Mouse (Mus musculus) brain, embryonic 18.5 days (tissue): ENCODE results near the gene Armh3.
A peak's percentile ranks its signal among the peaks of the same experiment; 100 is the strongest.

Experiments used
- DNase-seq: peaks from one replicate; pipeline ENCODE4 v3.0.0-alpha.2; 2012; ENCODE audit warnings: low read depth, low spot score

Gene Armh3

GRCm38 (mm10) chr19:45991171-45991570 lies 7.1 kb downstream of the Armh3 start:
- no peak for DNase-seq

- DNase-seq: no peak
Observed at GRCm38 (mm10) chr19:45988238-45988637, 10.1 kb downstream of the Armh3 start.

GRCm38 (mm10) chr19:45984379-45984778 lies 13.9 kb downstream of the Armh3 start:
- no peak for DNase-seq

DNA sequence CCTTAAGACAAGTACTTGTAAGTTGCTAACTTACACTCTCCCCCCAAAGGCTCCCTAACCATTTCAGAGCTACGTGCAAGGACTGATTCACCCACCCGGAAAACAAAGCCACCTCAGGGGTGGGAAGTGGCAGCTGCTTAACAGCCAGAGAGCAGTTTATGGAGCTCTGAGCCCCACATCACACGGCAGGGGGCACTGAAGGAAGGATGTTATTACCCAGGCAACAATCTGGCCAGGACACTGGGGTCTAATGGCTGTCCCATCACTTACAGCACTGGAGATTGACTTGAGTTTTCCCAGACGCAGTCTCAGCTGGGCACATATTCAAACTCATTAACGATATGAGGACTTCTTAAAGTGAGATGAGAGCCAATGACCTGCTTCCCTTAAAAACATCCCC lies 37.5 kb downstream of the Armh3 start:
- no peak for DNase-seq

DNA sequence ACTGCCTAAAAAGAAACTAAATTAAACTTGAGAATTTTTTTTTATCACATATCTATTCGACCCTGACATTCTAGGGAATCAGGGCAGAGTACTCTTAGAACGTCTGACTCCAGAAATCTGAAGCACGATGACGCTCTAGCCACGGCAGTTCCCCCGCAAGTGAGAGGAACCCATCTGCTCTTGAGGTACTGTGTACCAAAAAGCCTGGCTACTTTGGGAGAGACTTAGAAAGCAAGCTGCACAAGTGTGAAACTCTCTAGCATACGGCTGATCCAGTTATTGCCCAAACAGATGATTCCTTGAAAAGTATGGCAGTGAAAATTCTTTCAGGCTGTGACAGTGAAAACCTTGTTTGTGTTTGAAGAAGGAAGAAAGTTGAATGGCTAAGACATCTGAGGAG lies 41.6 kb downstream of the Armh3 start:
- no peak for DNase-seq

DNA sequence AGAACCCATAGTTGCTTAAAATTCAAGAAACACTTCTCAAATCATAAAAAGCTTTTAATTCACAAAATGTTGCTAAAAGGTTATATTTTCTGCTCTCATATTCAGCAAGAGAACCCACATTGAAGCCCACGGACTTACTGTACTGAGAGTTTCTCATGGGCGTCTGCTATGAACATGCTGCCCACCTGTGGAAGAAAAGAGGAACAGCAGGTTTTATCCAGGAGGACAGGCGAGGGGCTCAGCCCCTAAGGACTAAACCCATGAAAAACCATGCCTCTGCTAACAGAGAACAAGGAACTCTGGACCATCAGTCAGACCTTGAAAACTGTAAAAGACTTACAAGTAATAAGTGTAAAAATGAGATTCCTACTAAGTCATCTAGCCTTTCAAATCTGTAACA lies 45.0 kb downstream of the Armh3 start:
- no peak for DNase-seq

DNA sequence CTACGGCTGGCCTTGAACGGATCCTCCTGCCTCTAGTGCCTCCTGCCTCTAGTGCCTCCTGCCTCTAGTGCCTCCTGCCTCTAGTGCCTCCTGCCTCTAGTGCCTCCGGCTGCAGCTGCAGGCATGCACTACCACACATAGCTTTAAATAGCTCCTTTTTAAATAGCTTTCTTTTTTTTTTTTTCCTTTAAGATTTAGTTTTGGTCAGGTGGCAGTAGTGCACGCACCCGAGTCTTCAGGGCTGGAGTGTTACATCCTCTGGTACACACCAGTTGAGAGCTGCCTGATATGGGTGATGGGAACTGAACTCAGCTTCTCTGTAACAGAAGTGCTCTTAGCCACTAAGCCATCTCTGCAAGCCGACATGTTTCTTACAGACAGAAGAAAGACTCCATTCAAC lies 49.1 kb downstream of the Armh3 start:
- DNase-seq: no peak

DNA sequence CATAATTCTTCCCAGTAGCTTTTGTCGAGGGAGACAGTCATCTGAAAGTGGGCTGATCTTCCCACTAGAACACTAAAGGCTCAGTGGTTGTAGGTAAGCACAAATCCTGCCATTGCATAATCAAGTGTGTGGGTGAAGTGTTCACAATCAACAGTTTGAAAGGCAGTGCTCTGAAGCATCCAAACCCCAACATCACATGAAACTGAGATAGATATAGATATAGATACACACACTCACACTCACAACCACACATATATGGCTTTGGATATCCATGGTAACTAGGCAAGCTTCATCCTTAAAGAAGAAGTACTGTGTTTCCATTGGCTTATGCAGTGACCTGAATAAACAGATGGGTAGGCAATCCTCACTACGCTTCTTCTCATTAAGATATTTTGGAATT lies 50.5 kb downstream of the Armh3 start:
- no peak for DNase-seq

- DNase-seq: no peak
Observed at GRCm38 (mm10) chr19:45947286-45947685, 51.0 kb downstream of the Armh3 start.

DNA sequence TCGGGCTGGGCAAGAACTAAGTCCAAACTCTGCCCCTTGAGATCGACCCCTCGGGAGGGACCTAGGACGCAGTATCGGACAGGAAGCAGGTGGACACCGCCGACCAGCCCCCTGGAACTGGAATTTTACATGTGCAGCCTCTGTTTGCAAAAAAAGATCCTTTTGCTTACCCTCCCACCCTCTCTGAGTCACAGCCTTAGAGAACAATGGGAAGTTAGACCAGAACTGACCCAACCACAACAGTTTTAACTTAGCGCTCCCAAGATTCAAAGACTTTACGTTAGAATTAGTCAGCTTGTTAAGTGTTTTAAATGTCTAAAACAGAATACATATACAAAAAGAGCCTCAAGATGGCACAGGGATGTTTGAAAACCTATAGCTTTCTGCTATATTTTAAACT lies 51.7 kb downstream of the Armh3 start:
- no peak for DNase-seq

DNA sequence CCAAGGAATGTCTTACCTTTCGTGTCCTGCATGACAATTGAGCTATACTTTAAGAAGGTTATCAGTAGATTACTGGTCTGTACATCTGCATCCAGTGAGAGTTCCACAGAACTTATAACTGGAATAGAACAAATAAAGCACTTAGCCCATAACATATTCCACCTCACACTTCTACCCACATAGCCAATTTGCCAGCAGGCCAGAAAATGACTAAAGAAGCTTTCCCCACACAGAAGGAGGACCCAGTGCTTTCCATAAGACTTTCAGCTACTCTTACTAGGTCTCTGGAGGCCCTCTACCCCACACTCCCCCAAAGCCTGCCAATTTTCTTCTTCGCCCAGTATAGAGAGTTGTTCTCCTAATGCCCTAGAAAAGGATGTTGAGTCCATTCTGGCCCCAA lies 52.3 kb downstream of the Armh3 start:
- no peak for DNase-seq

DNA sequence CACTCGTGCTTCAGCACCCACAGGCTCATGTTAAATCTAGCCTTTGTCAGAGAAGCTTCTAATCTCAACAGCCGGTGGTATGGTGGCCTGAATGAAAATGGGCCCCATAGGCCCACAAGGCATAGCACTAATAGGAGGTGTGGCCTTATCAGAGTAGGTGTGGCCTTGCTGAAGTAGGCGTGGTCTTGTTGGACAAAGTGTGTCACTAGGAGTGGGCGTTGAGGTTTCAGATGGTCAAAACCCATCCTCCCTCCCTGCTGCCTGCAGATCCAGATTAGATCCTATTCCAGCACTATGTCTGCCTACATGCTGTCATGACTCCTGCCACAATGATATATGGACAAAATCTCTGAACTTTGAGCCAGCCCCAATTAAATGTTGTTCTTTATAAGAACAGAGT lies 54.5 kb downstream of the Armh3 start:
- no peak for DNase-seq

- no peak for DNase-seq
Observed at GRCm38 (mm10) chr19:45938064-45938463, 60.2 kb downstream of the Armh3 start.

DNA sequence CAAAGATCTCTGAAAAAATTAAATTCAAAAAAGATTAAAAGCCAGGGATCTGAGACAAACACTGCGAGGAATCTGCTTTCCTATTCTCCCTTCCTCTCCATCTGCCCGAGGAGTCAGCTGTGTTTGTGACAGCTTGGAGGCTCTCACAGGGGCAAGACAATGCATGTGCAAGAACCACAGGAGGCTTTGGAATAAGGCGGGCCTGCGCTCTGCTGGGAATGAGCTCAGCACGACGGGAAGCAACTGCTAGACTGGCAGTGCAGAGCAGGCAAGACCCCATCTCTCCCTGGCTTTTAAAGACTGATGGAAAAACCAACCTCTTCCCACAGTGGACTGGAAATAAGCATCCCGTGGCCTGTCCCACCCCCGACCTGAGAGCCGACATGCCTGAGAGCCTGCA lies 60.8 kb downstream of the Armh3 start:
- DNase-seq: no peak

DNA sequence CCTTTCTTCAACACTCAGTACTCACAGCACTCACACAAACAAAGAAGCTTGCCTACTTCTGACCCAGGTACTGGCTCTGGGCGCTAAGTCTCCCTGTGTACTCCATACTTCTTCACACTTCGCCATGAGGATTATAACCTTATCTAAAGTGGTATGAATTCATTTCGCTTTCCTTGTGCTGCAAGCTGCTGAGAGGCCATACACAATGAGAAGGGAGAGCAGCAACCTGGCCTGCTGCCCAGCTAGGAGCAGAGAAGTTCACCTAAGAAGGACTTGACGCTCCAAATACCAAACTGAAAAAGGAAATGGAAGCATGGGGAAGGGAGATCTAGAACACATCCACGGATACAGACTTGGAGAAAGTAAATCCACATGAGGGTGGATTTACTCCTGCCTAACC lies 71.1 kb downstream of the Armh3 start:
- no peak for DNase-seq

DNA sequence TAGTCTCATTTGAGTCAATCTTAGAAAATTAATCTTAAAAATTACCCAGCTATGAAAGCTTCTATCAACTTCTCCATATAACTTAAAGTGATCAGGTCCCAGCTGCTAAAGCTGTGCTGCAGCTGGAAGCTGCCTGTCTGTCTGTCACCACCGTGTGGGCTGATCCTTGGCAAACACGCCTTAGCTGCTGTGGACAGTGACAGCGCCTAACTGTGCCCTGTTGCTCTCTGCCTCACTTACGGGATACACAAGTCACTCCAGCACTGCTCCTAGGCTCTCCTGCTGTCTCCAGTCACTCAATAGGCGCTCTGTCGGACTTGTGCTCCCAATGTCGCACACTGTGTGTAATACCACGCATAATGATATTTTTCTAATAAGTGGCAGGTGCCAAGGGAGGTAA lies 71.9 kb downstream of the Armh3 start:
- DNase-seq: no peak

- peak; percentile 30 for DNase-seq
Observed at GRCm38 (mm10) chr19:45920299-45921090, 77.8 kb downstream of the Armh3 start.

GRCm38 (mm10) chr19:45918406-45918805 lies 79.9 kb downstream of the Armh3 start:
- DNase-seq: no peak

- DNase-seq: peak; percentile 28
Observed at GRCm38 (mm10) chr19:45917856-45918255, 80.4 kb downstream of the Armh3 start.

GRCm38 (mm10) chr19:45916461-45916860 lies 81.8 kb downstream of the Armh3 start:
- DNase-seq: peak; percentile 26

DNA sequence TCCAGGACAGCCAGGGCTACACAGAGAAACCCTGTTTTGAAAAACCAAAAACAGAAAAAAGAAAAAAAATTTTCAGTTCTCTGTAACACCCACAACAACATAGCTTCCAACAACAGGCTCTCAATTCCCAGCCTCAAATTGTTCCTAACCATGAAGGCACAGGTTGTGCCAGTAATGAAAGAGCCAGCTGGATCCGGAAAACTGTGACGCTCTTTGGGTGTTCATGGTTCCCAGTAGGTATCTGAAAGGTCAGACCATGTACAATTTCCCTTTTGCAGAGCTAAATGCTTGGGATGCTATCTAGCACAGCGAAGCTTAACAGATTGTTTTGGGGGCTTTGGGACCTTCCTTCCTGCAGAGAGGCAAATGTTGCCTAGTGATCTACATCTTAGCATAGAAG lies 82.3 kb downstream of the Armh3 start:
- DNase-seq: peak; percentile 8

- DNase-seq: peak; percentile 2
Observed at GRCm38 (mm10) chr19:45913036-45913435, 85.3 kb downstream of the Armh3 start.

GRCm38 (mm10) chr19:45912376-45912775 lies 85.9 kb downstream of the Armh3 start:
- DNase-seq: no peak
